Mouse (Mus musculus): ENCODE measurements around the gene Prss1. TPM values are rescaled to one million over a fixed set of nuclear protein-coding genes. Genes with fewer than 3 reads are reported as not detected.
"Not testable (repeated sequence)": the region's sequence is repeated elsewhere in the genome, so short reads cannot be mapped to it uniquely, and the experiment has no call there.

The Prss1 gene
- not detected for total RNA-seq (2021)
- polyA plus RNA-seq (2012; rRNA removed): not detected in 2 replicates
- long read RNA-seq: 0 reads

GRCm38 (mm10) chr6:41458632-41459031, at the start of gene Prss1:
Prss1 (plus strand) TSS chr6:41458932.
- H3K4me1 ChIP-seq (ENCODE audit: control insufficient read depth, insufficient read depth, low read length); H3K79me2 ChIP-seq (replicated peaks; ENCODE audit: control insufficient read depth, insufficient read depth, low read length); H3K27me3 ChIP-seq (ENCODE audit: control insufficient read depth, insufficient read depth, low read length); DNase-seq; H3K4me3 ChIP-seq; H3K36me3 ChIP-seq (ENCODE audit: control insufficient read depth, insufficient read depth, low read length); H3K9ac ChIP-seq (ENCODE audit: low read depth, low read length); H3K27ac ChIP-seq: not testable (repeated sequence)
- intact Hi-C loops (cut with DNase I): loop anchor here (5.0 kb wide), 1 partner anchor 66 kb away; the partner anchor contains the start of gene Gm5771

- H3K4me3 ChIP-seq; H3K27me3 ChIP-seq (ENCODE audit: control insufficient read depth, insufficient read depth, low read length); H3K4me1 ChIP-seq (ENCODE audit: control insufficient read depth, insufficient read depth, low read length); H3K79me2 ChIP-seq (replicated peaks; ENCODE audit: control insufficient read depth, insufficient read depth, low read length); H3K9ac ChIP-seq (ENCODE audit: low read depth, low read length); H3K36me3 ChIP-seq (ENCODE audit: control insufficient read depth, insufficient read depth, low read length); intact Hi-C loops (cut with DNase I); DNase-seq; H3K27ac ChIP-seq: not testable (repeated sequence)
- 73% methylated on average over 2 of the region's 2 CpGs for WGBS
Observed at GRCm38 (mm10) chr6:41442261-41442660, 16.5 kb upstream of the Prss1 start.

GRCm38 (mm10) chr6:41446045-41446444, 12.7 kb upstream of the Prss1 start, which contains the start of gene Gm10334:
Gm10334 (minus strand) TSS chr6:41446145.
- H3K9ac ChIP-seq (ENCODE audit: low read depth, low read length); H3K79me2 ChIP-seq (replicated peaks; ENCODE audit: control insufficient read depth, insufficient read depth, low read length); H3K27me3 ChIP-seq (ENCODE audit: control insufficient read depth, insufficient read depth, low read length); DNase-seq; H3K27ac ChIP-seq; intact Hi-C loops (cut with DNase I); H3K4me1 ChIP-seq (ENCODE audit: control insufficient read depth, insufficient read depth, low read length); H3K4me3 ChIP-seq; H3K36me3 ChIP-seq (ENCODE audit: control insufficient read depth, insufficient read depth, low read length): not testable (repeated sequence)

GRCm38 (mm10) chr6:41499374-41499773, 40.6 kb downstream of the Prss1 start:
- DNase-seq: no peak
- no peak for TF ChIP-seq POLR2A (IDR thresholded peaks at IDR 0.05; ENCODE audit: insufficient read depth, low read depth, low read length)
- no peak for TF ChIP-seq EP300 (IDR thresholded peaks at IDR 0.05; ENCODE audit: insufficient read depth, low read depth, low read length)
- TF ChIP-seq CTCF (IDR thresholded peaks at IDR 0.05): no peak

GRCm38 (mm10) chr6:41504915-41505314, 46.2 kb downstream of the Prss1 start:
- H3K9ac ChIP-seq (ENCODE audit: low read depth, low read length): no peak overlapping the region
- no peak overlapping the region for H3K27ac ChIP-seq
- H3K4me1 ChIP-seq (ENCODE audit: control insufficient read depth, insufficient read depth, low read length): no peaks in the 10 kb centered on the region
- WGBS: 64% methylated on average over 2 of the region's 2 CpGs
- TF ChIP-seq CTCF (IDR thresholded peaks at IDR 0.05) (no peak), POLR2A (IDR thresholded peaks at IDR 0.05; ENCODE audit: insufficient read depth, low read depth, low read length) (no peak)
- no peaks in the 10 kb centered on the region for H3K27me3 ChIP-seq (ENCODE audit: control insufficient read depth, insufficient read depth, low read length)
- intact Hi-C loops (cut with DNase I): no loop called here
- no peak for DNase-seq
- H3K4me3 ChIP-seq: no peak overlapping the region
- no peaks in the 10 kb centered on the region for H3K79me2 ChIP-seq (replicated peaks; ENCODE audit: control insufficient read depth, insufficient read depth, low read length)
- H3K36me3 ChIP-seq (ENCODE audit: control insufficient read depth, insufficient read depth, low read length): no peaks in the 10 kb centered on the region

More at GRCm38 (mm10) chr6:41499374-41499773, 40.6 kb downstream of the Prss1 start:
- H3K27ac ChIP-seq: no peak overlapping the region
- no peaks in the 10 kb centered on the region for H3K79me2 ChIP-seq (replicated peaks; ENCODE audit: control insufficient read depth, insufficient read depth, low read length)
- WGBS: 69% methylated on average over 3 of the region's 3 CpGs
- H3K4me3 ChIP-seq: no peak overlapping the region
- no peak overlapping the region for H3K9ac ChIP-seq (ENCODE audit: low read depth, low read length)
- H3K4me1 ChIP-seq (ENCODE audit: control insufficient read depth, insufficient read depth, low read length): no peaks in the 10 kb centered on the region
- no peaks in the 10 kb centered on the region for H3K27me3 ChIP-seq (ENCODE audit: control insufficient read depth, insufficient read depth, low read length)
- no peaks in the 10 kb centered on the region for H3K36me3 ChIP-seq (ENCODE audit: control insufficient read depth, insufficient read depth, low read length)
- intact Hi-C loops (cut with DNase I): no loop called here

- Histone ChIP-seq H3K79me2 (replicated peaks; ENCODE audit: control insufficient read depth, insufficient read depth, low read length) (no peaks in the 10 kb centered on the region), H3K27me3 (ENCODE audit: control insufficient read depth, insufficient read depth, low read length) (no peaks in the 10 kb centered on the region), H3K4me1 (ENCODE audit: control insufficient read depth, insufficient read depth, low read length) (no peaks in the 10 kb centered on the region), H3K36me3 (ENCODE audit: control insufficient read depth, insufficient read depth, low read length) (no peaks in the 10 kb centered on the region), H3K27ac (no peak overlapping the region), H3K9ac (ENCODE audit: low read depth, low read length) (no peak overlapping the region), H3K4me3 (no peak overlapping the region)
- peak; percentile 55 for TF ChIP-seq CTCF (IDR thresholded peaks at IDR 0.05)
- no peak for TF ChIP-seq POLR2A (IDR thresholded peaks at IDR 0.05; ENCODE audit: insufficient read depth, low read depth, low read length)
- 67% methylated on average over 6 of the region's 6 CpGs for WGBS
- no peak for DNase-seq
- intact Hi-C loops (cut with DNase I): no loop called here
Observed at GRCm38 (mm10) chr6:41505323-41505722, 46.6 kb downstream of the Prss1 start.

Other genes with a start within 250 kb of the Prss1 start
- gene Try4, start 156.7 kb upstream of the Prss1 start, total RNA-seq (2021): not detected
- gene Try4, start 156.7 kb upstream of the Prss1 start, polyA plus RNA-seq (2012; rRNA removed): 0.29 and 0.53 TPM in 2 replicates
- gene Try5, start 142.1 kb upstream of the Prss1 start, total RNA-seq (2021): not detected
- gene Try5, start 142.1 kb upstream of the Prss1 start, polyA plus RNA-seq (2012; rRNA removed): 0.41 TPM in 1 of 2 replicates, not detected in the other
- gene Try10, start 104.8 kb upstream of the Prss1 start, total RNA-seq (2021): not detected
- gene Try10, start 104.8 kb upstream of the Prss1 start, polyA plus RNA-seq (2012; rRNA removed): not detected in 2 replicates
- not detected for gene Prss3, start 81.3 kb upstream of the Prss1 start, total RNA-seq (2021)
- gene Prss3, start 81.3 kb upstream of the Prss1 start, polyA plus RNA-seq (2012; rRNA removed): not detected in 2 replicates
- gene Gm5771, start 66.6 kb upstream of the Prss1 start, total RNA-seq (2021): not detected
- not detected in 2 replicates for gene Gm5771, start 66.6 kb upstream of the Prss1 start, polyA plus RNA-seq (2012; rRNA removed)
- not detected for gene Gm10334, start 12.8 kb upstream of the Prss1 start, total RNA-seq (2021)
- not detected in 2 replicates for gene Gm10334, start 12.8 kb upstream of the Prss1 start, polyA plus RNA-seq (2012; rRNA removed)
- not detected for gene Prss2, start 62.9 kb downstream of the Prss1 start, total RNA-seq (2021)
- gene Prss2, start 62.9 kb downstream of the Prss1 start, polyA plus RNA-seq (2012; rRNA removed): 0.67 TPM in 1 of 2 replicates, not detected in the other
- 1 to 10 TPM; 1.6 to 2.0 TPM for gene Ephb6, start 146.6 kb downstream of the Prss1 start, total RNA-seq (2021)
- 1.9 and 2.1 TPM in 2 replicates for gene Ephb6, start 146.6 kb downstream of the Prss1 start, polyA plus RNA-seq (2012; rRNA removed)
- gene Trpv6, start 177.5 kb downstream of the Prss1 start, total RNA-seq (2021): not detected
- not detected in 2 replicates for gene Trpv6, start 177.5 kb downstream of the Prss1 start, polyA plus RNA-seq (2012; rRNA removed)
- gene Trpv5, start 221.8 kb downstream of the Prss1 start, total RNA-seq (2021): not detected
- gene Trpv5, start 221.8 kb downstream of the Prss1 start, polyA plus RNA-seq (2012; rRNA removed): not detected in 2 replicates
- gene Llcfc1, start 225.5 kb downstream of the Prss1 start, total RNA-seq (2021): not detected
- gene Llcfc1, start 225.5 kb downstream of the Prss1 start, polyA plus RNA-seq (2012; rRNA removed): 0.35 and 0.47 TPM in 2 replicates
- under 1 TPM in 1 of 2 experiments, not detected in 1; 0.27 TPM for gene Kel, start 245.4 kb downstream of the Prss1 start, total RNA-seq (2021)
- gene Kel, start 245.4 kb downstream of the Prss1 start, polyA plus RNA-seq (2012; rRNA removed): 0.16 TPM in 1 of 2 replicates, not detected in the other

Measured in heart, adult 2 months (tissue).